Mouse (Mus musculus) thymus, postnatal 0 days (tissue): ENCODE data around the gene Bub1. TPM values are rescaled to one million over a fixed set of nuclear protein-coding genes. Genes with fewer than 3 reads are reported as not detected.

Source experiments
- DNase-seq: peaks from one replicate; pipeline ENCODE4 v3.0.0-alpha.2; 2015; ENCODE audit warnings: low spot score
- polyA plus RNA-seq: library from polyadenylated mRNA; unstranded; fragments of >200 nt; fragmentation: Nextera tagmentation; extraction: Ambion mirVana; gene quantifications from 2 replicates; pipeline ENCODE4 v1.2.1, GENCODE M21; 2015

Bub1 gene
- polyA plus RNA-seq, 1 experiment from 2014 or later: 34.1 TPM

DNA sequence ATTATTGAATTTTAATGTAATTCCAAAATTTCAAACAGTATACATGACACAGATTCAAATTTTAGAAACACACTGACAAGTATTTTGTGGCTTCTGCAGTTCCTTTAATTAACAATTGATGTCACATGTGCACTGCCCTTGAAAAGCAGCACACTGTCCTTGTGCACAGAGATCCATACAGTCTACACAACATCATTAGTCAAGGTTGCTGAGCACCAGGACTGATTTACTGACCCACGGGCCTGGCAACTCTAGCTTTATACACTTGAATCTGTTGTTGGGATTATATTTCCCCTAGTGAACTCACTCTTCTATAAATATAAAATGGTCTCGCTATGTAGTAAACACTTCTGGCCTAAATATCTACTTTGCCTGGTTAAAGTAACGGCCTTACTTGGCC is 56.7 kb downstream of the Bub1 start:
- DNase-seq: no peak

DNA sequence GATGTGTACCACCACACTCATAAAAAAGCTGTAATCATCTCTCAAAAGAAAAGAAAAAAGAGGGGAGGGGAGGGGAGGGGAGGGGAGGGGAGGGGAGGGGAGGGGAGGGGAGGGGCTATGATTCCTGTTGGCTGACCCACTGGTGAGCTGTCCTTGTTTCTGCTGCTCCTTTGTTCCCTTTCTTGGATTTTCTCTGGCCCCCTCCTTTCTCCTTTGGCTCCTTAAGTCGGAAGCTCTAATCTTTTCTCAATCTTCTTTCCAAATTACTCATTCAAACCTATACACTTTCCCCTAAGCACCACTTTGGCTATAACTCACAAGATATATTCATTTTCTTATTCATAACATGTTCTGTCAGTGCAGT is 57.1 kb downstream of the Bub1 start:
- no peak for DNase-seq

DNA sequence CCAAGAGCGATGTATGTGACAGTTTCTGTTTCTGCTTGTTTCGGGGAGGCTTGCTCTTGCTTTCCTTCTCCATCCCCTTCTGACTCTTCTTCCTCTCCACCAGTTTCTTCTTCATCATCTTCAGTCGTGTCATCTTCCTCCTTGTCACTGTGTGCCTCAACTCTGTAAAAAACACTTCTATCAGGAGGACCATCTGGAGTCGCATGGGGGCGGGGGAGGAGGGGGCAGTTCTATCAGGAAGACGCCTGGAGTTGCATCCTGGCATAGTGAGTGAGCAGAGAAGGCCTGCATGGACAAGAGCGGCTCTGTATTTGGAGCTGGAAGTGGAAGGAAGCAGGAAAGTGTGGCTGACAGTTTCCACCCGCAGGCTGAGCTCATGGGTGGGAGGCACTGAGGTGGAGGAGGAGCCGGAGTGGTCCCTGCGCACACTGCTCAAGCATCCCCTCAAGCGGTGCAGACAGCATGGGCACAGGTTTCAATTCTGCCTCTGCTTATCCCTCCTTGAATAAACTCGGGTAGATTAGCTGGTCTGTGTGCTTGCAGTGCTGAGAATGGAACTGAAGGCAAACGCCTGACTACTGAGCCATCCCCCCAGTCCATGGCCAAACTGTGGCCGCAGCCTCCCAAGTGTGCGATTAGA is 57.6 kb downstream of the Bub1 start:
- DNase-seq: no peak

DNA sequence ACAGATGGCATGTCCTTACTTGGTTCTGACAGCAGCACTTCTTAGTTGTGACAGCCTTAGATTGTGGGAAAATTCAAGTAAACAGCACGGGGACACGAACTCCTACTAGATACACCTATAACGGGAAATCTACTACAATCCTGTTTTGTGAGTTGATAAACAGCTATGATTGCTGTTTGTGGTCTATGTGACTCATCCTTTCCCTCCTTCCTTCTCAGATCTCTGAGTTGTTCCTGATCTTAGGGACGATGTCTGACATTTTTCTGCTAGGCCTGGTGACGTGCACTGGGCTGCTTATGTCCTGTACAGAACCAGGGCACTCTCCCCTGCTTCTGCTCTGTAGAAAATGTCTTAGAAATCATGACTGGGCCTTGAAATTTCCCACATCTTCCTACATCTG is 70.1 kb downstream of the Bub1 start:
- DNase-seq: no peak

DNA sequence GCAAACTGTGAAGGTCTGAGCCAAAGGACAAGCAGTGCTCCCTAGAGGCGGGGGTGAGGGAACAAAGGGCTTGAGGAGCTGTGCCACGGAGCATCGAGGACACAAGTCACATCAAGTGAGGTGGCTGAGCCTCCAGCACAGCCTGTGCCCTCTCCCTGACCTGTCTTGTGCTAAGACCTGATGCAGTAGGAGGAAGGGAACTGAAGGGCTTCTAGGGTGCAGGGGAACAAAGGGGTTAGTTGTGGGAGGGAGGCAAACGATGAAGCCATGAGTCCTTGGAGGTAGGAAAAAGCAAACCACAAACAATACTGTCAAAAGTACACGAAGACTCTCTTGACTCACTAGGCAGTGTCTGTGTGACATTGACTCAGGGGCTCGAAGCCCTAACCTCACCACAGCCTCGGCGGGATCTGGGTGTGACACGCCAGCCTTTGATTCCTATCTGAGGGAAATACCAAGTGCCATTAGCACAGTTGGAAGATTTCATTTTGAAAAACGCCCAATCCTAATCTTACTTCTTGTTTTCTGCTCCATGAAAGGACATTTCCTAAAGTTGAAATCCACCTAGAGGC is 71.2 kb downstream of the Bub1 start:
- no peak for DNase-seq

DNA sequence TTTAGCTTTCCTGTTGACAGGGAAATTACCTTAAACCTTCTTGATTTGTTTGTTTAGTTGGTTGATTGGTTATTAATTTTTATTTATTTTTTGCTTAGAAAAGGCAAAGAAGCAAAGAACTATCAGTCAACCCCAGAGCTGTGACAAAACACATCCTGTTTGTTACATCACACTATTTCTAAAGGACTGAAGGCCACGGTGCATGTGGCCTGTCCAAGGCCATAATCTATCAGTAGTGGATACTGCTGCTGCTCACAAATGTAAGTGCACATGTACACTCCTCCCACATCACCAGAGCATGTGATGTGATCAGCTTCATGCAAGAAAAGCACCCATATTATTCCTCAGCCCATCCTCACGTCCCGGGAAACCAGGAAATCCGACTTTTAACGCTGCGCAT is 71.7 kb downstream of the Bub1 start:
- no peak for DNase-seq

DNA sequence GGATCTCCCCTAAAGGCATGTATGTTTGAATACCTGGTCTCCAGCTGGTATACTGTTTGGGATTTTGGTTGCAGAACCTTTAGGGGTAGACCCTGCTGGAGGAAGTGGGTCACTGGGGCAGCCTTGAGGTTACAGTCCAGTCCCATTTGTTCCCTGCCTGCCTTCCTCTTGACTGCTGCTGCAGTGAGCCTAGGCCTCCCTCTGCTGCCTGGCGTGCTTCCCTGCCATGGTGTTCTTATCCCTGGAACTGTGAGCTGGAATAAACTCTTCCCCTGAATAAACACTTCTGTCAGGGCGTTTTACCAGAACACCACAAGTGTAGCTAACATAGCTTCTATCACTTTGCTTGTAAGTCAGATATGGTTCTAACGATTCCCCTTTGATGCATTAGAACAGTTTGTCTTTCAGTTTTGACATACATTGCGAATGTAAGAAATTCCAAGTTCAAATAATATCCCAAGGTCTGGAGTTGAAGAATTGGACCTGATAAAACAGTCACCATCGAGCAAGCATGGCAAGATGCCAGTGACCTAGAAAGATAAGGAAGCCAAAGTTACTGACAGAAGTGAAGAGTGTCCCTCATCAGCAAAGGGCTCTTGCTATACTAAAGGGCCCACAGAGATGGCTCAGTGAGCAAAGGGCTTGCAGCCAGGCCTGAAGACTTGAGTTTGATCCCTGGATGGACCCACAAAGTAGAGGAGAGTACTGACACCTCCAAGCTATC is 72.3 kb downstream of the Bub1 start:
- DNase-seq: no peak

DNA sequence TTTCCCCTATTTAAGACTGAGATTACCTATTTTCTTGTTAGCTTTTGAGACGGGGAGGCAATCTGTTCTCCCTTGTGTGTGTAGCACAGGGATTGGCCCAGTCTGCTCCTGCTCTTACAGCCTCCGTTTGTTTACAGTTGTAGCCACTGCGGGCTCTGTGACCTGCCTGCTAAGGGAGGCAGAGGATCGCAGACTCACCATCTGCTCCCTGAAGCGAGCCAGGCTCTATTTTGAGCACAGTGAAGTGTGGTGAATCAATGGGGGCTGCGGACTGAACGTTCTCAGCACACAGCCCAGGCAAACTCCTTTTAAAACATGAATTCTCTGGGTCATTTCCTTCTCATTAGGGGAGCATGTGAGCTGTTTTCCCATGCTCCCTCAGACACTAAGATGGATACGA is 74.5 kb downstream of the Bub1 start:
- no peak for DNase-seq

DNA sequence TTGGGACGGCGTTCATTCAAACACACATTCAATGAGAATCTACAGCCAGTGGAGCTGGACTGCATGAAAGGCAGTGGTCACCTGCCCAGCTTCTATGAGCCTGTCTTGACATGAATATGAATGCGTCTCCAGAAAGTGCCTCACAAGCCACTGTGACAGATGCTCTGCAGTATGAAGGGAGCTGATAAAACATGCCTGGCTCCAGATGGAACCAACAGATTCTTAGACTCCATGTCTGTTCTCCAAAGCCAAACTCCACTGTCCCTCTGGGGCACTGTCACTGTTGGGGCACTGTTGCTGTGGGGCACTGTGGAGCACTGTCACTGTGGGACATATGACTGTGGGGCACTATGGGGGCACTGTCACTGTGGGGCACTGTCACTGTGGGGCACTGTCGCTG is 77.6 kb downstream of the Bub1 start:
- no peak for DNase-seq

DNA sequence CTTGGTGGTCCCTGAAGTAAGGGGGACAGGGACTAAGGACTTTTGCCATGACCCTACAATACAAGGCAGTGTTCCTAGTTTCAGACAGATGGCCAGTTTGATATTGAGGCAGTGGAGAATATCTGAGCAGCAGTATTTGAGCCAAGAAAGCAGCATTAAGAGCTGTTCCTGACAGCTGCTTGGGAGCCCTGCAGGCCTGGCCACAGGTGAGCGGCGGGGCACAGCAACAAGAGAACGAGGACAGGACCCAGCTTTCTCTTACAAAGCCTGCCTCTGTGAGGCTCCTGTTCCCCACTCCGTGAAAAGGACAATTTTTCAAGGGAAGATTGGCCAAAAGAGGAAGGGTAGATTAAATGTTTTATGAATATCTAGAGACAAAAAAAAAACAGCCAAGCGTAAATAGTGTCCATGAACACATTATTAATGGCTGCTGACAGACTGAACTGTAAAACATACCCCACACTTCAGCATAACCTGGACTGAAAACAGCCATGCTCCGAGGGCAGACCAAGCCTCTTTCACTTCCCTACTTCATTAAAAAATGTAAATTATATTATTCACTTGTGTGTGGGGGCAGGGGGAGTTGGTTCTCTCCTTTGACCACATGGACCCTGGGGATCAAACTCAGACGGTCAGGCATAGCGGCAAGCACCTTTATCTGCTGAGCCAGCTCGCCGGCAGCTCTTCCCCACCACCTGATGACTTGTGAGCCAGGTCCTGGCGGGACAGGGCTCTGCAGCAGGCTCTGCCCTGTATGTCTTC is 79.6 kb downstream of the Bub1 start:
- DNase-seq: no peak

Other genes starting within 250 kb of the Bub1 start
- 1.7 and 2.3 TPM in 2 replicates for gene Zfp661, start 244.8 kb downstream of the Bub1 start, polyA plus RNA-seq
- gene Mrps5, start 244.6 kb downstream of the Bub1 start, polyA plus RNA-seq: 152 and 158 TPM in 2 replicates
- 1.1 and 4.6 TPM in 2 replicates for gene Mal, start 175.2 kb downstream of the Bub1 start, polyA plus RNA-seq
- 1.7 and 2.5 TPM in 2 replicates for gene Mall, start 101.9 kb downstream of the Bub1 start, polyA plus RNA-seq
- gene Nphp1, start 43.0 kb downstream of the Bub1 start, polyA plus RNA-seq: 17.3 and 17.4 TPM in 2 replicates
- gene Mtln, start 39.4 kb downstream of the Bub1 start, polyA plus RNA-seq: 54.4 and 57.5 TPM in 2 replicates
- gene Acoxl, start 7.0 kb upstream of the Bub1 start, polyA plus RNA-seq: 3.3 and 3.6 TPM in 2 replicates